Mouse (Mus musculus) cortical plate, adult 2 months (tissue): ENCODE measurements at regions not wholly inside any gene's neighbourhood (a gene's known extent, or its start where the extent isn't known, plus 50 kb on each side); places are given as distances from the start of the nearest gene placed in this dataset.

Experiments used
- CTCF ChIP-seq: fragments of 200-500 bp; IDR thresholded peaks from 2 replicates; pipeline ENCODE4 v1.5.1; 2011; ENCODE audit warnings: mild to moderate bottlenecking, control low read depth, low read length; ENCODE audit not compliant: insufficient read depth; ENCODE audit errors: extremely low read depth
- POLR2A ChIP-seq: fragments of 200-500 bp; IDR thresholded peaks from 2 replicates; pipeline ENCODE4 v1.6.1; 2011; ENCODE audit warnings: mild to moderate bottlenecking, low read length, control low read depth; ENCODE audit not compliant: insufficient read depth; ENCODE audit errors: extremely low read depth

GRCm38 (mm10) chr2:50793616-50794015, 355.3 kb downstream of the Rnd3 start:
- no peak for TF ChIP-seq CTCF
- no peak for TF ChIP-seq POLR2A
